Mouse (Mus musculus) right cerebral cortex, postnatal 25 days (tissue): Measurements from ENCODE around the gene Gm10639.
"Not testable (repeated sequence)": the region's sequence is repeated elsewhere in the genome, so short reads cannot be mapped to it uniquely, and the experiment has no call there.

Source experiments
- DNase-seq: peaks from one replicate; pipeline ENCODE4 v3.0.0; 2022

The Gm10639 gene

DNA sequence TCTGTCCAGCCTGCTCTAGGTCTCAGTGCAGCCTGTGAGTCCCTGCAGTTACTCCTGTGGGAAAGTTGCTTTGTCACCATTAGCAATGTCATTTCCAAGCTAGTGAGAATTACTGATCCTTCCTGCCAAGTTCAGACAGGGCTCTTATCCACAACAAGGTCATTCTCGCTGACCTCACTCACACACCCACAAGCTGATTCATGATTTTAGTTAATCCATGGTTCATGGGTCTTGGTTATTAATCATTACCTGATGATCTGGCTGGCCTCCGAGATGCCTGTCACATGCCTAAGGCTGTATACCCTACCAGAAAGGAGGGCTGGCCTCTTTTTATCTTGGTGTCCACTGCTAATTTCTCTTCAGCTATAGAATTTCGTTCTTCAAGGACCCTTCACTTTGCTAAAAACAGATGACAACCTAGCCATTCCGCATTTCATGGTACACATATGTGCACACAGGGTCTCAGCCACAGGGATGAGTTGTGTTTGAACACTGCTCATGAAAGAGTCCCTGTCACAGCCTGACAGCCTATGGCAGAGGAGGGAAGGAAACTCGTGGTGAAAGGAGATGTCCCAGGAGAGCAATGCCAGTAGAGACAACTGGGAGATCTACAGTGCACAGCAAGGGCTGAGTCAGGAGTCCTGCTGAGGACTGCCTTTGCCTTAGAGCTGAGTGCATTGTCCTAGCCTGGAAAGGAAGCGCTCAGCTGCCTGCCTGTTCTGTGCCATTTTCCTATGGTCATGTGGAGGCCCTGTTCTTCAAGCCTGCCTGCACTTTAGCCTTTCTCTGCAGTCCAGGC lies 58.7 kb downstream of the Gm10639 start:
- DNase-seq = not testable (repeated sequence)

DNA sequence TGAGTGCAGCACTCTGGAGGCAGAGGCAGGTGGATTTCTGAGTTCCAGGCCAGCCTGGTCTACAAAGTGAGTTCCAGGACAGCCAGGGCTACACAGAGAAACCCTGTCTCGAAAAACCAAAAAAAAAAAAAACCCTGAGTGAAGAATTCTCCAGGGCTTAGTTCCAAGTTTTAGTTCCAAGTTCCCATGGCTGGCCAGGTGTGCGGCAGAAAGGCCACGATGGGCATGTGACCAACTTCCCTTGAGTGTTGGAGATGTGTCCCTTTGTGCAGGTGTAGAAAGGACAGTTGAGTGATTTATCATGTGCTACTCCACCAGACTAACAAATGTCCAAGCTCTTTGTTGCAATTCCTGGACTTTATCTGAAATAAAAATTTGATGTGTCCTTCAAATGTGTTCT lies 59.4 kb downstream of the Gm10639 start:
- DNase-seq = not testable (repeated sequence)

DNA sequence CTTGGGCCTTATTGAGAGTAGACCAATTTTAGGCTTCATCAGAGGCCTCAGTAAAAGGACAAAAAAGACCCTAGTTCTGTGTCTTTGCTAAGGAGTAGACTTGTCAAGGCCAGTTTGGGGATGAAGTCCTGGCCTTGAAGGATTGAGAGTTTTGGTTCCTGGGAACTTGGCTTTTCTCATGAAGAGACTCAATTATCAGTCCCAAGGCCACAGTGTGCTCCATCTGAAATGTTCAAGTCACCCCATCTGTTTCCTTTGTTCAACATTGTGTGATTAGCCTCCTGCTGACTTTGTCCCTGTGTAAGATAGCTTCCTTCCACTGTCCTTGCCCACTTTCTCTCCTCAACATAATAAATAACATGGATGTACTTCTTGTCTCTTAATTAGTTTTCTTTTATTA lies 60.3 kb downstream of the Gm10639 start:
- not testable (repeated sequence) for DNase-seq

DNA sequence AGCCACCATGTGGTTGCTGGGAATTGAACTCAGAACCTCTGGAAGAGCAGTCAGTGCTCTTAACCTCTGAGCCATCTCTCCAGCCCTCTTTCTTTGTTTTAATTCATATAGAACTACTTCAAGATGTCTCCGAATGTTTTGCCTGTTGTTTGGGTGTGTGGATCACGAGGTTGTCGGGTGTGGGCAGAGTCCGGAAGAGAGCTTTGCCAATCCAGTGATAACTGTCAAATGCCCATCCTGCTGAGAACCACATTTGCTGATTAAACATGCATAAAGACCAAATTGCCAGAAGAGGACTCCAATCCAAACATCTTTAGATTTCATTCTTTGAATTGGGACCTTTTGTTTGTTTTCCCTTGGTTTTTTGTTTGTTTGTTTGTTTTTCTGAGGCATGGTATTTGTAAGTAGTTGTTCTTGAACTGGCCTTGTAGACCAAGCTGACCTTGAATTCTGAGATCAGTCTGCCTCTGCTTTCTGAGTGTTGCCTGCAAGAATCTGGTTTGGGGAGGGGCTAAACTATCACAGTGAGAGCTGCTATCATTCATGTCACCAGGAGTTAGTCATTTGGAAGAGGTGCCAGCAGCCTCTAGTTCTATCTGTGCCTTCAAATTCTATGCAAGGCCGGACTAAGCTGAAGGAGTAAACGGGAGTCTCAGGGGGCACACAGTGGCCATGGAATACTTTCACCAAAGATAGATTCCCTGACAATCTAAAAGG lies 61.9 kb downstream of the Gm10639 start:
- no peak for DNase-seq
